Mouse (Mus musculus) left cerebral cortex, adult 9 months (tissue): ENCODE measurements around the gene Mtus2.
A peak's percentile ranks its signal among the peaks of the same experiment; 100 is the strongest.

ENCODE experiments used
- DNase-seq, 2 experiments: peaks; one replicate each; pipeline ENCODE4 v3.0.0; 2022; ENCODE audit warnings: low spot score in 2 of 2

Mtus2 gene

DNA sequence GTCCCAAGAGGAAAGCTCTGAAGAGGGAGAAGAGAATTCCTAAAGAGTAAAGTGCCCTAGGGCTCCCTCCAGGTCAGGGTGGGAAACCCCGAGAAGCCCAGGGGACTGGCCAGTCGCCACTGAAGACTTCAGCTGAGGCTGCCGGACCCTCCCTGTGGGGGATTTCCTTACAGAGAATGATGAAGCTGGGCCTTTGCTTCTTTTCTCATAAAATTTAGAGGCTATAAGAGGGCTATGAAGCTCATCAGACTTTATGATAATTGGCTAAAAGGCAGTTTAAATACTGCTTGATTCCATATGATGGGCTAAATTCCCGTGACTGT, 224.1 kb downstream of the Mtus2 start:
- no peak for DNase-seq

DNA sequence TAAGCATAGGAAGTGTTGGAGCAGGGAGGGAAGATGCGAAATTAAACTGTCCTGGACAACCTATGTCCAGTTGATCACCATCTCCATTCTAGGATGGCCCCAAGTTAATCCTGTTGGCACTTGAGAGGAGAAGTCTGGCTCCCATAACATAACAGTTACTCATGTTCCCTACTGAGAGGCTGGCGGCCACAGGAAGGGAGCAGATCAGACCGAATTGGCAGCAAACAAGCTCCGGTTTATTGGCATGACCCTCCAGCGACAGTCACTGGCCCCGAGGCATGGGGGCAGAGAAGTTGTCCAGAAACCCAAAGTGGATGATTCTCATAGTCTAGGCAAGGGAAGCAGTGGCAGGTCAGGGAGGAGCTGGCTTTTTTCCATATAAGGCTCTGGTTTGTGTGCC, 224.8 kb downstream of the Mtus2 start:
- DNase-seq: no peak

DNA sequence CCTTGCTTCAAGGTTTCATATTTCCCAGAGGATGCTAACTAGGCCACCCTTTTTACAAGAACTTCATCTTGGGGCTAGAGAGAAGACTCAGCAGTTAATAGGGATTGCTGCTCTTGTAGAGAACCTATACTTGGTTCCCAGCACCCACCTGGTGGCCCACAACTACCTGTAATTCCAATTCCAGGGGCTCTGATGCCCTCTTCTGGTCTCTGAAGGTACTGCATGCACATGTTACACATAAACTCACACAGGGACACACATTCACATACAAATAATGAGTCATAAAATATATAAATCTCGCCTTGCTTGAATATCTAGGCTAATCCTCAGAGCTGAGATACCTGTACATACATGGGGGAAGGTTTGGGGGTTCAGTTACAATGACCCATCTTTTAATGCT, 228.8 kb downstream of the Mtus2 start:
- no peak for DNase-seq

DNA sequence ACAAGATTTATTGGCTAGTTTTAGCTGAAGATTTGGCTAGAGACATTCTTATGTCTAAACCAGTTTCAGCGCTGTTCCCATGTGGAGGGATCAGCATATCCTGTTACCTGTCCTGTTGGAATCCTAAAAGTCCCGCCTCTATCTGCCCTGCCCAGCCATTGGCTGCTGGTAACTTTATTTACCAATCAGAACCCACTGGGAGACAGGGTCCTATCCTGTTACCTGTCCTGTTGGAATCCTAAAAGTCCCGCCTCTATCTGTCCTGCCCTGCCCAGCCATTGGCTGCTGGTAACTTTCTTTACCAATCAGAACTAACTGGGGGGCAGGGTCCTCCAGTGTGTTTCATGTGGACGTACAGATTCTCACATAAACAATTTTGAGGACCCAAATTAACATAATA, 234.3 kb downstream of the Mtus2 start:
- no peak for DNase-seq

DNA sequence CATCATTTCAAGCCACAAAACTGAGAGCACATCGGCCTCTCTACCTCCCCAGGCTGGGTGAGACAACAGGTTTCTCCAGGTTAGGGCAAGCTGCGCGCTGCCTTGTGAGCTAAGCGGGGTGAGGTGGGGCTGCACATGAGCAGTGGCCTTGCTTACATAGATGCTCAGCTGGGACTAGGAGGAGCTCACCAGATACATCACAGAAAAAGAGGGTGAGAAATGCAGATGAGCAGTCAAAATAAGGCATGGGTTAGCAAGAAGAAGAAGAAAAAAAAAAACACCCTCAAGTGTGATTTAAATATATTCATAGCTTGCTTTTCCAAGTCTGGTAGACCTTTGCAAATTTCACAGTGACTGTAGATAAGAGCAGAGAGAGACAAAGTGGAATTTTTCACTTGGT, 254.7 kb downstream of the Mtus2 start:
- DNase-seq: no peak

DNA sequence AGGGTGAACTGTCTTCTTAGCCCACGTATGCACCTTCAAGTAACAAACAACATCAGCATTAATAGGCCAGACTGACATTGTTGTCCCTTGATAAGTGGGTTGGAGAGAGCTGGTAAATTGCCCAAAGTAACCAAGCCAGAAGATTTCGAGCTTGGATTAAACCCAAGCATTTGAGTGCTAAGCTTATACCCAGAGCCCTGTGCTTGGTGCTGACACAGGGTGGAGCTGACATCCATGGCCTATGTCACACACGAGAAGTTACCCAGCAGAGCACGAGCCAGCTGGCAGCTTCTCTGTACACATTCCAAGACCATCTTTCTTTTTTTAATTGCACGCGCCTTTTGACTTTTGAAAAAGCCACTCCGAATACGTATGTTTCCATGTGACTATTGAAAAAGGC, 259.7 kb downstream of the Mtus2 start:
- no peak for DNase-seq

DNA sequence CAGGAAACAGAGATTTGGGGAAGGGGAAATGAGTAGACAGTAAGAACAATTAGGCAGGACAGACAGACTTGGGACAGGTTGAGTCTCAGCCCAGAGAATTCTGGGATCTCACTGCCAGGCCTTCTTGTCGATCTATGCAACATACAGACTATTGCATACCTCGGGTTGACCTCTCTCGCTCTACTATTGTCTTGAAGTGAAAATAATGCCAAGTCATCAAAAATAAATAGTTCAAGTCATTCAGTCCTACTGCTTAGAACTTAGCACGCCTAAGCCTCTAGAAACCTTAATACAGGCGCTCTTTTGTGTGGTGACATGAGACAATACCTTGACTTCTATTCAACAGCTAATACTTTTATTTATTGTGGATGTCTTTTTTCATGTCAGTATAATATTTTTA, 265.8 kb downstream of the Mtus2 start:
- no peak for DNase-seq

DNA sequence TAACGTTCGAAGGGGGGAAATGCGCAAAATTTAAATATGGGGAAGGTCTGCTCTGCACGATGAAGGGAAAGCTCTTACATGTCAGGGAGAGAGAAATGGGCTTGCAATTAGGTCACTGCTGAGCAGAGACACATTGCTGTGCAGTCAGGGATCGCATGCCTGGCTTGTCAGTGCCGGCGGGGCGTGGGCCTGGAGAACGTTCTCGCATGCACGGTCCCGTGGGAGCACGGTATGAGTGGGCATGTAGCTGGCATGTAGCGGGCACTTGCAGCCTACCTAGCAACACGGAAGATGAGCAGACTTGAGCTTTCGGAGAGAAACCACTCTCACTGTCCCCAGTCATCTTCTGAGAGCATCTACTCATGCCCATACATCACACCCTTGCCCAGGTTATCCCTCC, 266.9 kb downstream of the Mtus2 start:
- no peak for DNase-seq

DNA sequence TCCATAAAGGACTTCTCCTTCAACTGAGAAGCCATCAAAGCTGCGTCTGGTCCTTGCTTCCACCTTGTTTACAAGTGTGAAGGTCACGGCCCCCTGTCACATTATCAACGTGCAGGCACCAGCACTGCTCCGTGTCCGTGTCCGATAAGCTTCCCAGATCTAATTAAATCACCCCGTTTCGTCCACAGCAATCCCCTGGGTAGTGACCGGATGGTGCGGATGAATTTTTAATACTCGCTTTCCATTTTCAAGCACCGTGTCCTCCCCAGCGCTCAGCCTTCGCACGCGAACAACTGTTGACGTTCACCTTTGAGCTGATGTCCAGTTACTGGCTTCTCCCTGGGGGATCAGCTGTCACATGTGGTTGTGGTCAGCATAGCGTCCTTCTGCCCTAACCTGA, 276.6 kb downstream of the Mtus2 start:
- no peak for DNase-seq

DNA sequence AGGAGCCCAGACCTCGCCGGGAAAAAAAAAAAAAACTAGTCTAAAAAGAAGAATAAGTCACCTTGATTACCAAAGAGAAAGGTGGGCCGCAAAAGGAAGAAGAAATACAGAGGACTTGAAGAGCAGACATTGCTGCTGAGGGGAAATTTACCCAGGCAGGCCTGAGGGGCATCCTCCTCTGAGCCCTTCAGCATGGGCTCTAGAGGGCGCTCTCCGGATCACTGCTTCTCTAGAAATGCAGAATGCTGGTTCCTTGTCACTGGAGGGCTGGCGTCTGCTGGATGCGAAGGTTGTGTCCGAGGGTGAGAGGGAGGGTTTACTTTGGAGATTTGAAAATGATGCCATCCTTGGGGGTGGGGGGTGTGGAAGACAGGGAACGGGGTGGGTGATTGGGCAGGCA, 279.5 kb downstream of the Mtus2 start:
- no peak for DNase-seq

DNA sequence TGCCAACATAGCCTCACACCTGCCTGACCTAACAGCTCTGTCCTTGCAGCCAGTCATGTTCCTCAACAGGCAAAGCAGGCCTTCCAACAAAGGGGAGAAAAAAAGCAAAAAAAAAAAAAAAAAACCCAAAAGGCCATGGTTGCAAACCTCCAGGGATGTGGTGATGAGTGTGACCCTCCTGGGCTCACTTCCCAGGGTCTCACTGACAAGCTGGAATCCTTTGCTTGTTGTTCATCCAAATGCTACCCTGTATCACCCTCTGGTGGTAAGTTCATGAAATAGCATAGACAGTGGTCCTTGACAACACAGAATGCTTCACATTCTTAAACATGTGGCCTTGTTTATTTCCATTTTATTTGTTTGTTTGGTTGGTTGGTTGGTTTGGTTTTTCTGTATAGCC, 281.9 kb downstream of the Mtus2 start:
- no peak for DNase-seq

DNA sequence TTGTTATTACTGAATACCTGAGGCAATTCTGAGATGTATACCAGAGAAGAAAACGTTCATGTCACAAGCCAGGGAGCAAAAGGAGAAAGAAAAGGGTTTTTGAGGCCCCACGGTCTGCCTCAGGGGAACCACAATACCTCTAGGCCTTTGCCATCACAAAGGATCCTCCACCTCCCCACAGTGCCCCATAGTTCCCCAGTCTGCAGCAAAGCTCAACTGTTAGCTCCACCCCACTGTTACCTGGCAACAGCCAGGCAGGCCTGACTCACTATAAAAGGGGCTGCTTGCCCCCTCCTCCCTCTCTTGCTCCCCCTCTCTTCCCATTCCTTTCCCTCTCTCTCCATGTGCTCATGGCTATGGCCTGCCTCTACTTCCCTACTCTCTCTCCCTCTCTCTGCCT, 282.6 kb downstream of the Mtus2 start:
- DNase-seq: no peak

DNA sequence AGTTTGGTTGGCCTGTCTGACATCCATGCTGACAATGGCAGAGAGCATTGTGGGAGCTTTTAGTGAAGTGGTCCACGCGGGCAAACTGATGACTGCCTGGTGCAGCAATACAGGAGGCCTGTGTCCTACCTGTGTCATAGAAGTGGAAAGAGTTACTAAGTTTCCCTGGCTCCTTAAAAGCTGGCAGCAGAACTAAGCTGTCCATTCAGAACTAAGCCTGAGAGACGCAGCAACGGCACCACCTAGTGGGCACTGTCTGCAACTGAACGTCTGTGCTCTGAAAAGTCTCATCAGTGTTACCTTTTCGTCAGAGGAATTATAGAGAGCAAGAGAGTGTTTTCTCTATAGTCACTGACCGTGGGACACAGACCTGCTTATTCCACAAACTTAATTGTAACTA, 284.8 kb downstream of the Mtus2 start:
- DNase-seq: peak; percentile 30 to 77

DNA sequence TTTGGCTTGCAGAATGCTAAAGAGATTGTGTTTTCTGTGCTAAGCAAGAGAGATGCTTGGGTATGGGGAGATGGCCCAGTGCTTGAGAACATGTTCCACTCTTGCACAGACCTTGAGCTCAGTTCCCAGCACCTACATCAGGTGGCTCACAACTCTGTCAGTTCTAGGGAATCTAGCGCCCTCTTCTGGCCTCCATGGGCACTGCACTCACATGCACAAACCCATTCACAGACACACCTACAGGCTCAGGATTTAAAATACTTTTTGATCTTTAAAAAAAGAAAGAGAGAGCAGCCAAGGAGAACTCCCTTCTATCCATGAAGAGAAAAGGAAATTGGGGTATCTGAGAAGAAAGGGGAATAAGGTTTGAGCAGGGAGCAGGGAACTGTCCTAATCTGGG, 287.4 kb downstream of the Mtus2 start:
- DNase-seq: no peak

DNA sequence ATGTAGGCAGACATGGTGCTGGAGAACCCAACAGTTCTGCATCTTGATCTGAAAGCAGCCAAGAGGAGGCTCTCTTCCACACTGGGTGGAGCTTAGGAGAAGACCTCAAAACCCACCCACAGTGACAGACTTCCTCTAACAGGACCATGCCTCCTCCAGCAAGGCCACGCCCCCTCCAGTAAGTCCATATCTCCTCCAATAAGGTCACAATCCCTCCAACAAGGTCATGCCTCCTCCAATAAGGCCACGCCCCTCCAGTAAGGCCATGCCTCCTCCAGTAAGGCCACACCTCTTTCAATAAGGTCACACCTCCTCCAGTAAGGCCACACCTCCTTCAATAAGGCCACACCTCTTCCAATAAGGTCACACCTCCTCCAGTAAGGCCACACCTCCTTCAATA, 288.3 kb downstream of the Mtus2 start:
- no peak for DNase-seq

DNA sequence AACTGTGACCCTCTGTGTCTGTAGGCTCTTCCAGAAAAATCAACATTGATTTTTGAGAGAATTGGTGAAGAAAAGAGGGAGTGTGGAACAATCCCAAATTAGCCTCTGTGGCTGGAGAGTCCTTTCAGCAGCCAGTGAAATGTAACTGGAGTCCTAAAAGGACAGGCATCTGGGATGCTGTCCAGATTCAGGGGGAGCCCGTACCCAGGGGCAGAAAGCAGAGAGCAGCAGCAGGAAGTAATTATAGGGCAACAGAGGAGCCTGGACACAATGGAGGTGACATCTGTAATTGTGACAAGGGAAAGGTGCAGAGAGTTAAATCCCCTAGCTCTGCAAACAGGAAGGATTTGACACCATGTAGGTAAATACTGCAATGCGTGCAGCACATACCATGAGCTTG, 291.1 kb downstream of the Mtus2 start:
- DNase-seq: no peak

DNA sequence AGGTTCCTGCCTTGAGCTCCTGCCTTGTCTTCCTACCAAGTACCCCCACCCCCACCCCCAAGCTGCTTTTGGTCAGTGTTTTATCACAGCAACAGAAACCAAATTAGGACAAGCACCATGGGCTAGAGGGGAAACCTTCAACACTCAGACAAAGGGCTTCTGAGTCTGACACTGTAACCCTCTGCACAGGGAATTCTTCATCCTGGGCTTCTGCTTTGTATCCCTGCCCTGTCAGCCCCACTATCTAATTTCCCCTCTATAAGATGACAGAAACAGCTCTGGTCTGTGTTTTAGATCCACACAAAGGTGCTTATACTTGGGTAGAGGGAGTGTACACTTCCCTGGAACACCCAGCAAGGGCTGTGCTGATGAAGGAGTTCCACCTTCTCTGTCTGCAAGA, 294.7 kb downstream of the Mtus2 start:
- DNase-seq: no peak

DNA sequence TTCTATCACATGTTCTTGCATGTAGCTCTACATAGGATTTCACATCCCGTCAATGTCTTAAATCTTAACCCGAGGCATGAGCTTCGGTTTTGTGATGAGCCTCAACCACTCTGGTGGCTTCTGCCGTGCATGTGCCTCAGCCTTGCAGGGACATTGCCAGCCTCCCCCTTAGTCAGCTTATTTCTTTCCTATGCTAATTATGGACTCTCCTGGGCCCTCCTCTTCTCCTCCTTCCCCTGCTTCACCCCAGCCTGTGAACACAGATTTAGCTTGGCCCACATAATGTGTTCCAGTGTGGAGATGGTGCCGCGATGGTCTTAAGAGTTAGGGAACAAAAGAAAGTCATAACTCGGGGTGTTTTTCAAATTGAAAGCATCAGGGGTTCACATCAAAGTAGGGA, 304.9 kb downstream of the Mtus2 start:
- no peak for DNase-seq

DNA sequence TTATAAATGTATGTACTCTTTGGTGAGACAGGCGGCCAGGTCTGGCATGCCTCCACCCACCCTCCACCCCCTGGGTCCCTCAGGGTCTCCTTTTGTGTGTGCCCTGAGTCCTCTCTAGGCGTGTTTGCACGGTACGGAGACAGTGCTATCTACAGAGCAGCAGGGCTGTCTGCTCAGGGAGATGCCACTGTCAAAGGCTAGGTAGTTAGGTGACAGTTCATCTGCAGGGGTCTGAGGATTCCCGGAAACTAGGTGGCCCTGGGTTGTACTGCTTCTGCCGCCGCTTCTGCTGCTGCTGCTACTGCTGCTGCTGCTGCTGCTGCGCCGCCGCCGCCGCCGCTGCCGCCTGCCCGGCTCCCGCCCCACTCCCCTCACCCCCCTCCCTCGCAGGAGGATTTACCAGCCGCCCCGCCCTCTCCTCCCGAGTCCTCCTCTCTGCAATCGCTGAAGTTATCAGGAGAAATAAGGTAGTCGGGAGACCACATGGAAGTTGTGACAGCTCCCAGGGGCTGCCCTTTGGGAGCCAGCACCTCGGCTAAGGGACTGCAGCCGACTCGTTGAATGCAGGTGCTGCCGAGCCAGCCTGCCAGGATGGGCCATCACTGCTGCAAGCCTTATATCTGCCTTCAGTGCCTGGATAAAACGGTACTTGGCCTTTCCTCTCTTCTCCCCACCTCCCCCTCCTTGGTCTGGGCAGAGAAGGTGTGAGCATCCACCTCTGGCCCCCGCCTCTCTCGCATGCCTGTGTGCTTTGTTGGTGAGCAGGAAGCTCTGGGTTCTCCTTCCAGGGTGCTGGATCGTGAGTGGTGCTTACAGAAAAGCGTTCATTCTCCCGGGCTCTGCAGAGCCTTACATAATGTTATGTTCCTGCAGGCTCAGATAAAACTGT, 307.9 kb downstream of the Mtus2 start:
- peak; percentile 63 to 75 for DNase-seq

DNA sequence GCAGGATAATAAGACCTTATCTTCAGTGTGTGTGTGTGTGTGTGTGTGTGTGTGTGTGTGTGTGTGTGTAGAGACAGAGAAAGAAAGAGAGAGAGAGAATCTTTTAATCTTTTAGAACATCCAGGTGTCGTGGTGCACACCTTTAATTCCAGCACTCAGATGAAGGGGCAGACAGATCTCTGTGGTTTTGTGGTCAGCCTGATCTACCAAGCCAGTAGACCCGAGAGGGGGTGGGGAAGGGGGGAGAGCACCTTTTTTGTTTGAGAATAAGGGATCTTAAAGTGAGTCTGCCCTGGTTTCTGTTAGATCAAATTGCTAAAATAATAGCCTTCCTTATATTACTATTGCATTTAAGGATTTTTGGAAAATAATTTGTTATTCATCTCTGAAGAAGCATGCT, 309.7 kb downstream of the Mtus2 start:
- DNase-seq: no peak

DNA sequence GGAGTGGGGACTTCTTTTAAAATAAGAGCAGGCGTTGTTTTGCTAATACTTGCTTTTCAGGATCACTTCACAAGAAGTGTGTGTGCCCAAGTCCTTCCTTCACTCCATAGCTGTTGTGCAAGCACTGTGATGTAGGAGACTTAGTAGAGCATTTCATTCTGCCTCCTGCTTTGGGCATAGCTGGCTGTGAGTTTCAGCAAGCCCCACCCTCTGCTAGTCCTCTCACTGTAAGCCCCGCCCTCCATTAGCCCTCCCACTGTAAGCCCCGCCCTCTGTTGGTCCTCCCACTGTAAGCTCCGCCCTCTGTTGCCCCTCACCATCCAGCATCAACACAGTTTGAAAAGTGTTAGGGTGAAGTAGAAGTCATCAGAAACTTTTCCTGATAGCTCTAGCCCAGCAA, 310.3 kb downstream of the Mtus2 start:
- no peak for DNase-seq

DNA sequence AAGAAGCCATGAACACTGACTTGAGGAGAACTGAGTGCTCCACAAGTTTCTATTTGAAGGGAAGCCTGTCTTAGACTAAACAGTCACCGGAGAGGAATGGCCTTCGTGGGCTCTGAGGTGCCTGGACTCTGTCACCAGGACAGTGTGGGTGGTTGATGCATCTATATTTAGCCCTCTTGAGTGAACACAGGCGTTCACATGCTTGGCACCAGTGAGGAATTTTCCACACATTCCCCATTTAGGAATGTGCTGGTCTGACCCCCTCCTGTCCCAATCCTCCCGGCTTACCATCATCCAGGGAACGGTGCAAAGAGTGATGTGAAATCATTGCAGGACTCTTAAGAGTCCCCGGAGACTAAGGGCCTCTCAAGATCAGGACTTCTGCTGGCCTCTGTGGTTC, 314.9 kb downstream of the Mtus2 start:
- no peak for DNase-seq

DNA sequence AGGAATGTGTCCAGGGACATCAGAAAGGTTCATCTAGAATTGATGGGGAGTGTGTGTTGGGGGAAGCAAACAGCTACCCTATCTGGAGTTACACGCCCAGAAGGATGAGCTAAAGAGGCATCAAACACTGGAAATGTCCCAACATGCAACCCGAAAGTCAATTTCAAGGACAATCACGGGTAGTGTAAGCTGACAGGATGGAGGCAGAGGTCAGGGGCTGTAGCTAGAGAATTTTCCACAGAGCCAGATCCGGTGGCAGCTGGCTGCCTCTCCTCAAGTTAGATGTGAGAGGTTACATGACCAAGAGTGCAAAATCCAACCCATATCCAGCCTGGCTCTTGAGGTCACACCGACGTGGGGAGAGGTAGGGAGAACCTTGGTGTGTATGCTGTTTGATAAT, 315.7 kb downstream of the Mtus2 start:
- no peak for DNase-seq

DNA sequence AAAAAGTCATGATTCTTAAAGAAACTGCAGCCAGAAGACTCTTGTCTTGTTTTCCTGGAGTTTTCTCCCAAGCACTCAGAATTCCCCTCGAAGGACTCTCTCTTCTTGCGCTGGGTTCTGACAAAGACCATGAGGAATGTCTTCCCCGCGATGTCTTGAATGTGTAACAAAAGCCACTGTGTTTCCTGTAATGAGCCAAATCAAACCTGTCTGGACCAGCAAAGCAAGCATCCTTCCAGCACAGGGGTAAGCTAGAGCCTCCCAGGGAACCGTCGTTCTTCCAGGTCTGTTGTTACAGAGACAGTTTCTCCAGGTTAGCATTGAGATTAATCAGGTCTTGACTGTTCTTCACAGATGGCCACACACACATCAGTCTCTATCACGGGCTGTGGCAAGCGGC, 321.1 kb downstream of the Mtus2 start:
- no peak for DNase-seq
